Mouse (Mus musculus) forebrain, embryonic 12.5 days (tissue): ENCODE data around the gene Kcng4. TPM values are rescaled to one million over a fixed set of nuclear protein-coding genes. Genes with fewer than 3 reads are reported as not detected.

Experiments used
- polyA plus RNA-seq: library from polyadenylated mRNA; unstranded; fragments of >200 nt; fragmentation: Nextera tagmentation; extraction: Ambion mirVana; gene quantifications from 2 replicates; pipeline ENCODE4 v1.2.1, GENCODE M21; 2016

The Kcng4 gene
- polyA plus RNA-seq, 1 experiment from 2014 or later = 0.06 TPM

Other genes with a start within 250 kb of the Kcng4 start
- 13.9 and 14.0 TPM in 2 replicates for gene Mlycd, start 240.8 kb downstream of the Kcng4 start, polyA plus RNA-seq
- 0.13 and 0.65 TPM in 2 replicates for gene Osgin1, start 201.6 kb downstream of the Kcng4 start, polyA plus RNA-seq
- 14.6 and 15.4 TPM in 2 replicates for gene Necab2, start 189.0 kb downstream of the Kcng4 start, polyA plus RNA-seq
- 0.20 TPM in 1 of 2 replicates, not detected in the other for gene Slc38a8, start 134.0 kb downstream of the Kcng4 start, polyA plus RNA-seq
- 89.7 and 92.4 TPM in 2 replicates for gene Mbtps1, start 76.9 kb downstream of the Kcng4 start, polyA plus RNA-seq
- 97.2 and 102 TPM in 2 replicates for gene Hsdl1, start 60.5 kb downstream of the Kcng4 start, polyA plus RNA-seq
- 0.21 and 0.26 TPM in 2 replicates for gene Dnaaf1, start 60.4 kb downstream of the Kcng4 start, polyA plus RNA-seq
- gene Taf1c, start 30.5 kb downstream of the Kcng4 start, polyA plus RNA-seq = 14.7 and 15.9 TPM in 2 replicates
- 0.09 and 0.13 TPM in 2 replicates for gene Adad2, start 22.9 kb downstream of the Kcng4 start, polyA plus RNA-seq
- 0.47 and 1.0 TPM in 2 replicates for gene Wfdc1, start 30.7 kb upstream of the Kcng4 start, polyA plus RNA-seq
- gene Atp2c2, start 64.3 kb upstream of the Kcng4 start, polyA plus RNA-seq = 0.26 and 0.87 TPM in 2 replicates
- 10.9 and 12.7 TPM in 2 replicates for gene Tldc1, start 142.7 kb upstream of the Kcng4 start, polyA plus RNA-seq
- gene Cotl1, start 204.9 kb upstream of the Kcng4 start, polyA plus RNA-seq = 148 and 282 TPM in 2 replicates
- gene Klhl36, start 226.6 kb upstream of the Kcng4 start, polyA plus RNA-seq = 9.9 and 10.9 TPM in 2 replicates